Mouse (Mus musculus) thymus, adult 2 months (tissue): ENCODE measurements around the gene Gpr61. TPM values are rescaled to one million over a fixed set of nuclear protein-coding genes. Genes with fewer than 3 reads are reported as not detected.

Source experiments
- DNase-seq: peaks from one replicate; pipeline ENCODE4 v3.0.0; 2021
- H3K27ac ChIP-seq: fragments of 200-500 bp; 2 replicates; pipeline ENCODE4 v1.5.1; 2012; ENCODE audit warnings: low read length, control low read depth; ENCODE audit not compliant: control insufficient read depth, insufficient read depth
- H3K27me3 ChIP-seq: fragments of 200-500 bp; 2 replicates; pipeline ENCODE4 v1.6.1; 2012; ENCODE audit warnings: mild to moderate bottlenecking, low read length, moderate library complexity, mixed read lengths; ENCODE audit not compliant: control insufficient read depth, insufficient read depth
- H3K36me3 ChIP-seq: fragments of 200-500 bp; 2 replicates; pipeline ENCODE4 v1.6.1; 2012; ENCODE audit warnings: mild to moderate bottlenecking, low read length, moderate library complexity; ENCODE audit not compliant: control insufficient read depth, insufficient read depth
- H3K4me1 ChIP-seq: fragments of 200-500 bp; replicated peaks from 2 replicates; pipeline ENCODE4 v1.6.1; 2012; ENCODE audit warnings: low read length; ENCODE audit not compliant: control insufficient read depth, insufficient read depth
- H3K4me3 ChIP-seq: fragments of 200-500 bp; 2 replicates; pipeline ENCODE4 v1.5.1; 2012; ENCODE audit warnings: mild to moderate bottlenecking, low read length, control low read depth, moderate library complexity; ENCODE audit not compliant: control insufficient read depth, insufficient read depth
- CTCF ChIP-seq: fragments of 200-500 bp; IDR thresholded peaks from 2 replicates; pipeline ENCODE4 v1.5.1; 2012; ENCODE audit warnings: mild to moderate bottlenecking, control low read depth, low read length, moderate library complexity, borderline replicate concordance; ENCODE audit not compliant: control insufficient read depth, poor library complexity, insufficient read depth; ENCODE audit errors: extremely low read depth
- POLR2A ChIP-seq: fragments of 200-500 bp; IDR thresholded peaks from 2 replicates; pipeline ENCODE4 v1.6.1; 2012; ENCODE audit warnings: mild to moderate bottlenecking, low read length, control low read depth, moderate library complexity; ENCODE audit not compliant: control insufficient read depth, poor library complexity, insufficient read depth; ENCODE audit errors: extremely low read depth
- WGBS: fragments of 180-500 bp; shearing (Covaris S2); methylation state at CpG from one replicate; pipeline ENCODE4 v1.1.7; 2018; 5-methylcytosine and 5-hydroxymethylcytosine counted together
- polyA plus RNA-seq: library from polyadenylated mRNA; depleted of rRNA; stranded (reverse); fragments of >200 nt; gene quantifications from 2 replicates; pipeline ENCODE4 v1.2.3, GENCODE M21; 2012; rRNA removed

Gpr61 gene
- polyA plus RNA-seq: not detected in 2 replicates

GRCm38 (mm10) chr3:108154656-108155055 is at the start of gene Gpr61:
Gene Gpr61 (minus strand): TSS chr3:108154882.
- DNase-seq: no peak
- no peak within 1 kb of the TSS for H3K27ac ChIP-seq
- TF ChIP-seq POLR2A (no peak), CTCF (no peak)
- H3K4me3 ChIP-seq: no peak within 1 kb of the TSS
- H3K4me1 ChIP-seq: no peaks in the 10 kb centered on the region
- H3K27me3 ChIP-seq: no peaks in the 10 kb centered on the region
- 83% methylated on average over 4 of the region's 4 CpGs for WGBS
- no peaks in the 10 kb centered on the region for H3K36me3 ChIP-seq

- DNase-seq: no peak
- no peak overlapping the region for H3K27ac ChIP-seq
- no peaks in the 10 kb centered on the region for H3K36me3 ChIP-seq
- H3K4me1 ChIP-seq: peaks cover 15% of the 10 kb centered on the region
- H3K4me3 ChIP-seq: no peak overlapping the region
- WGBS: 94% methylated on average over 11 of the region's 11 CpGs
- TF ChIP-seq POLR2A (no peak), CTCF (no peak)
- H3K27me3 ChIP-seq: no peaks in the 10 kb centered on the region
These were observed 49.8 kb upstream of the Gpr61 start for GRCm38 (mm10) chr3:108204470-108204869.

- 93% methylated on average over 11 of the region's 11 CpGs for WGBS
- H3K27ac ChIP-seq: no peak overlapping the region
- peaks cover 13% of the 10 kb centered on the region for H3K4me1 ChIP-seq
- TF ChIP-seq CTCF (peak; percentile 59; the same call in 1 of the 2 replicates), POLR2A (no peak)
- no peaks in the 10 kb centered on the region for H3K27me3 ChIP-seq
- H3K36me3 ChIP-seq: no peaks in the 10 kb centered on the region
- peak; percentile 80 for DNase-seq
- H3K4me3 ChIP-seq: no peak overlapping the region
These were observed 49.1 kb upstream of the Gpr61 start for GRCm38 (mm10) chr3:108203621-108204325.

- Histone ChIP-seq H3K4me1 (peaks cover 13% of the 10 kb centered on the region), H3K4me3 (no peak overlapping the region), H3K36me3 (no peaks in the 10 kb centered on the region), H3K27ac (no peak overlapping the region), H3K27me3 (no peaks in the 10 kb centered on the region)
- DNase-seq: no peak
- no peak for TF ChIP-seq CTCF
- TF ChIP-seq POLR2A: no peak
- WGBS: 95% methylated on average over 13 of the region's 13 CpGs
These were observed 48.5 kb upstream of the Gpr61 start for GRCm38 (mm10) chr3:108203212-108203611.

GRCm38 (mm10) chr3:108202506-108202905 is 47.8 kb upstream of the Gpr61 start:
- Histone ChIP-seq H3K36me3 (no peaks in the 10 kb centered on the region), H3K27ac (no peak overlapping the region), H3K4me1 (peaks cover 13% of the 10 kb centered on the region), H3K27me3 (no peaks in the 10 kb centered on the region), H3K4me3 (no peak overlapping the region)
- TF ChIP-seq POLR2A (no peak), CTCF (no peak)
- no peak for DNase-seq

- peak within 1 kb of the TSS; percentile 80 for H3K27ac ChIP-seq
- TF ChIP-seq POLR2A (peak; percentile 87), CTCF (peak; percentile 72; the same call in 1 of the 2 replicates)
- H3K4me3 ChIP-seq: peak within 1 kb of the TSS; percentile 96
- no peaks in the 10 kb centered on the region for H3K27me3 ChIP-seq
- H3K36me3 ChIP-seq: no peaks in the 10 kb centered on the region
- peak; percentile 98 for DNase-seq
- peaks cover 13% of the 10 kb centered on the region for H3K4me1 ChIP-seq
- 3% methylated on average over 44 of the region's 44 CpGs for WGBS
These were observed 45.9 kb upstream of the Gpr61 start, which contains the start of gene Cyb561d1 for GRCm38 (mm10) chr3:108200329-108201323. Gene Cyb561d1 (minus strand): TSS chr3:108201212.
